Mouse (Mus musculus) subcutaneous adipose tissue, adult 2 months (tissue): ENCODE data around the gene Vpreb1. TPM values are rescaled to one million over a fixed set of nuclear protein-coding genes. Genes with fewer than 3 reads are reported as not detected.

Experiments
- polyA plus RNA-seq: library from polyadenylated mRNA; depleted of rRNA; stranded (reverse); fragments of >200 nt; gene quantifications from 2 replicates; pipeline ENCODE4 v1.2.3, GENCODE M21; 2012; ENCODE audit warnings: low replicate concordance; rRNA removed

Gene Vpreb1
- 2.5 and 7.1 TPM in 2 replicates for polyA plus RNA-seq

GRCm38 (mm10) chr16:16870617-16871331 lies at the start of gene Vpreb1, which contains the start of gene Top3b:
Vpreb1 (minus strand) TSS chr16:16870843.
Top3b (plus strand) TSS chr16:16870736.

GRCm38 (mm10) chr16:16896382-16897055 lies 25.9 kb upstream of the Vpreb1 start, which contains the start of gene Ppm1f:
Ppm1f (plus strand) TSS chr16:16896469.

GRCm38 (mm10) chr16:16863978-16864377 lies 6.7 kb downstream of the Vpreb1 start, which contains the start of gene Igll1:
Igll1 (minus strand) TSS chr16:16863985.

GRCm38 (mm10) chr16:16828757-16829615 lies 41.7 kb downstream of the Vpreb1 start, which contains the start of gene Spag6l:
Spag6l (minus strand) TSS chr16:16829456.

Other genes starting within 250 kb of the Vpreb1 start
- gene Olfr19, start 194.4 kb downstream of the Vpreb1 start, polyA plus RNA-seq, result not detected in 2 replicates
- 0.06 and 0.09 TPM in 2 replicates for gene Spag6l, start 41.4 kb downstream of the Vpreb1 start, polyA plus RNA-seq
- not detected in 2 replicates for gene Igll1, start 6.9 kb downstream of the Vpreb1 start, polyA plus RNA-seq
- 74.7 and 103 TPM in 2 replicates for gene Top3b, start 107 bp downstream of the Vpreb1 start, polyA plus RNA-seq
- 31.5 and 37.5 TPM in 2 replicates for gene Ppm1f, start 25.6 kb upstream of the Vpreb1 start, polyA plus RNA-seq
- gene Mapk1, start 112.5 kb upstream of the Vpreb1 start, polyA plus RNA-seq, result 82.0 and 108 TPM in 2 replicates
- 3.7 and 3.9 TPM in 2 replicates for gene Ypel1, start 198.9 kb upstream of the Vpreb1 start, polyA plus RNA-seq
- gene Ppil2, start 240.4 kb upstream of the Vpreb1 start, polyA plus RNA-seq, result 85.9 and 113 TPM in 2 replicates